Mouse (Mus musculus) megakaryocyte, embryonic 14.5 days (primary cell): ENCODE results near the gene Tnrc18.

ENCODE experiments used
- FLI1 ChIP-seq: IDR thresholded peaks from 2 replicates; pipeline ENCODE4 v1.6.1; 2012; ENCODE audit warnings: low read length, inconsistent platforms, mixed read lengths
- GATA1 ChIP-seq: IDR thresholded peaks from 3 replicates; pipeline ENCODE4 v1.6.1; 2012; ENCODE audit warnings: mixed read lengths, low read length, inconsistent platforms, borderline replicate concordance

GRCm38 (mm10) chr5:142802884-142803283 is 14.6 kb downstream of the Tnrc18 start:
- TF ChIP-seq GATA1 (no peak), FLI1 (no peak)
